Mouse (Mus musculus) heart, postnatal 4 days (tissue): ENCODE measurements around the gene Gja8. TPM values are rescaled to one million over a fixed set of nuclear protein-coding genes. Genes with fewer than 3 reads are reported as not detected.

Experiments used
- DNase-seq: peaks from one replicate; pipeline ENCODE4 v3.0.0; 2021
- total RNA-seq, 2 experiments: library from RNA; stranded (reverse); gene quantifications; 2 replicates each; pipeline ENCODE4 v1.2.3; 2021

Gja8 gene
- total RNA-seq, 2 experiments from 2014 or later, result not detected

GRCm38 (mm10) chr3:96879536-96879935 lies 46.3 kb downstream of the Gja8 start:
- no peak for DNase-seq

GRCm38 (mm10) chr3:96874808-96875571 lies 50.8 kb downstream of the Gja8 start:
- no peak for DNase-seq

GRCm38 (mm10) chr3:96872501-96872900 lies 53.3 kb downstream of the Gja8 start:
- DNase-seq, result no peak

DNA sequence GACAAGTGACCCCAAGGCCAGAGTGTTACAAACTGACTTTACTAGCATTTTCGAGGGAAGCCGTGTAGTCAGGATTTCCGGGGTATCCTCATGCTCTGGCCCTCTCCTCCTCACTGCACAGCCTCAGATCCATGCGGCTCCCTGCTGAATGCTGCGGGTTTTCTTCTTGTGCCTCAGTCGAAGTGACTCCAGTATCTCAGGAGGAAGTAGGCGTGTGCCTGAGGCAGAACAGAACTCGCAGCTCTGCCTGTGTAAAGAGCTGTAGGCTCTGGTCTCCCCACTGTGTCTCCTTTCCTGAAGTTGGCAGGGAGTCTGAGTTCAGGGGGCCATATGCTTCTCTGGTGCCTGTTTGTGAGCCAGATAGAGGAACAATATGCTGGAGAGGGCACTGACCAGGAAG lies 54.8 kb downstream of the Gja8 start:
- DNase-seq, result no peak

DNA sequence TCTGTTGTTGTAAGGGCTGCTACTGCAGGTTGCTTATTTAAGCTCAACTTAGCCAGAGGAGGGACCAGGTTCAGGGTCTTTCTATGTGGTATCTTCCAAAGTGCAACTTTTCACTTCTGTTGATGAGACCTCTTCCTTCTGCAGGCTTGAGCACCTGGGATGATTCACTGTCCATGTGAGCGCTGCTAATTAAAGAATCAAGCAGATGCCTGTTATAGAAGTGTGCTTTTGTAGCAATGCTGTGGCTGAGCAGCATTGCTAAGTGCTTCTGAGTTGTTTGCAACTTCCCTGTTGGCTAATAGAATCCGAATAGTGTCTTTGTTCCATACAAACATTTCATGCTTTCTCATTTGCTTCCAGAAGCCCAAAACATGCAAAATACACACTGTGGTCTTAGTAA lies 55.5 kb downstream of the Gja8 start:
- DNase-seq, result no peak

DNA sequence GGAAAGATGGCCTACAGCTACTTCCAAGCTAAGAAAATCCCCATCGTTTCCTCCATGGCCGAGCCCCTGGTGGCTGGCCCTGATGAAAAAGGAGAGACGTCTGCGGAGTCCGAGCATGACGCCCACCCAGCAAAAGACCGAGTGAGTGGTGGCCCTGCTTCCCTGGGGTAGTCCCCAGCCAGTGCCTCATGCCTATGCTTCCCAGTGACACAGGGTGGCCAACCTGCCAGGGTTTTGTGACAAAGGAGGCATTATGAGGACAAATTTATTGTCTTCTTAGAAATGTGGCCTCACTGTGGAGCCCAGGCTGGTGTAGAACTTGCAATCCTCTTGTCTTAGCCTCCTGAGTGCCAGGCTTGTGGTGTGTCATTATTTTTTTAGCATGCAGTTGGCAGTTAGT lies 56.7 kb downstream of the Gja8 start:
- no peak for DNase-seq

GRCm38 (mm10) chr3:96868566-96868965 lies 57.3 kb downstream of the Gja8 start:
- no peak for DNase-seq

DNA sequence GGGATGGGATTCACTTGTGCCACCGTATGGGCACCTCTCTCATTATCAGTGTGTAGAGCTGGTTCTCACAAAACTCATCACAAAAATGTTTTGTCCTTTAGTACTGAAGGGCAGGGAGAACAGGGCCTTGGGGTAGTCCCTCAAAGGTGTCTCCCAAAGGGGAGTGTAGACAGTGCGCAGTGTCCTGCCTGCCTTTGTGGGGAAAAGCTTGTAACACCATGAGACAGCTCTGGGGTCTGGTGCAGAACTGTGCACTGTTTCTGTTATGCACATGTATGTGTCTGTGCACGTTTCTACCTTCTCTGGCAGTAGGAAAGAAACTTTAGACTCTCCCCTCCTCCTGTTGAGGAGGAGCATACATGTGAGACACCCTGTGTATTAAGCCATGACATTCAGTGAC lies 58.0 kb downstream of the Gja8 start:
- DNase-seq, result no peak

Other genes starting within 250 kb of the Gja8 start
- 10 to 100 TPM; 23.6 to 27.3 TPM for gene Pias3, start 229.6 kb downstream of the Gja8 start, total RNA-seq
- 1 to 10 TPM; 3.5 to 3.6 TPM for gene Nudt17, start 217.5 kb downstream of the Gja8 start, total RNA-seq
- 10 to 100 TPM; 26.1 to 27.3 TPM for gene Polr3c, start 198.4 kb downstream of the Gja8 start, total RNA-seq
- 10 to 100 TPM; 25.3 to 25.6 TPM for gene Rnf115, start 198.4 kb downstream of the Gja8 start, total RNA-seq
- under 1 TPM; 0.16 to 0.29 TPM for gene Pdzk1, start 96.7 kb downstream of the Gja8 start, total RNA-seq
- not detected for gene Cd160, start 96.7 kb downstream of the Gja8 start, total RNA-seq
- 10 to 100 TPM; 55.6 to 60.6 TPM for gene Gja5, start 21.3 kb downstream of the Gja8 start, total RNA-seq
- gene Gpr89, start 20.7 kb downstream of the Gja8 start, total RNA-seq, result 10 to 100 TPM; 17.8 to 22.7 TPM
- gene Acp6, start 232.8 kb upstream of the Gja8 start, total RNA-seq, result 10 to 100 TPM; 32.5 to 33.8 TPM